Mouse (Mus musculus): Measurements from ENCODE around the gene Hoxd10.

DNA sequence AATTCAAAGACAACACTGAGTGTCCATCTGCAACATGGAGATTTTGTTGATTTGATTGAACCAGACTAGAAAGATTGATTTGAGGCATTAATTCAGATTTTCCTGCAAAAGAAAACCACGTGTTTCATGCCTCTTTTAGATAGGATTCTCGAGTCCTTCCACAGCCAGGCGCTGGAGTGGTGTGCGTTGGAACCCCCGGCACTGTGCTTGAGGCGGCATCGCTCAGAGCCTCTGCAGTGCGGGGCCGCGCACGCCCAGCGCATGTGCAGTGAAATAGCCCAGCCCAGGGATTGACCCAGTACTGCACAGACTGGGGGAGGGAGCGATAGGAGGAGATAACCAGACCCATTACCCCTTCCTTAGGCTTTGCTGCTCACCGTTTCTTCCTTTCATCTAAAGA is 23.2 kb downstream of the Hoxd10 start:
- TF ChIP-seq CTCF (IDR thresholded peaks at IDR 0.05; ENCODE audit: low read depth): no peak
- TF ChIP-seq EP300 (IDR thresholded peaks at IDR 0.05; ENCODE audit: low read depth): no peak

Data from liver, embryonic 14.5 days (tissue).